In genomic region chr14:76508701-76509100, GRCm38 (mm10) we compare ENCODE assay signal across 14 mouse cellular contexts. TPM values are rescaled to one million over a fixed set of nuclear protein-coding genes. Genes with fewer than 3 reads are reported as not detected.
DNase-seq lines count a peak whose midpoint lies in the region; ATAC-seq and TF ChIP-seq lines count a peak whose summit lies in the region.
"Had no signal": no experiment of that assay in that cellular context is flagged by ENCODE, and none has a peak within 500 bp of the region (broad histone marks: within the 10 kb centered on the region; RNA-seq: fewer than 3 reads in every experiment).

No protein-coding gene starts in this region.

- H3K27ac ChIP-seq in kidney, adult 2 months (ENCODE audit: insufficient read depth, low read depth, low read length): no peak overlapping the region
- 0 out of 2 replicates have a peak overlapping the region, but pooled peaks have one; percentile 26 for H3K27ac ChIP-seq in midbrain, embryonic 13.5 days
- no peak overlapping the region for H3K27ac ChIP-seq in midbrain, embryonic 14.5 days (replicated peaks; ENCODE audit: low read depth, low read length)
- H3K27ac ChIP-seq in limb, embryonic 13.5 days: peak overlapping the region; percentile 67; the same call in 1 of the 2 replicates
- H3K27ac ChIP-seq: macrophage; stomach, embryonic 15.5 days had no signal

- no peak for TF ChIP-seq POLR2A in kidney, adult 2 months (IDR thresholded peaks at IDR 0.05; ENCODE audit: low read depth, low read length)

- H3K4me2 ChIP-seq in midbrain, embryonic 13.5 days (replicated peaks): no peak overlapping the region
- H3K4me2 ChIP-seq in midbrain, embryonic 14.5 days (ENCODE audit: low read length): no peak overlapping the region
- H3K4me2 ChIP-seq in limb, embryonic 13.5 days (replicated peaks): no peak overlapping the region
- H3K4me2 ChIP-seq: hindbrain, embryonic 12.5 days had no signal

- no peaks in the 10 kb centered on the region for H3K27me3 ChIP-seq in kidney, adult 2 months (replicated peaks; ENCODE audit: control insufficient read depth, insufficient read depth, low read length)
- H3K27me3 ChIP-seq in midbrain, embryonic 13.5 days: no peaks in the 10 kb centered on the region
- H3K27me3 ChIP-seq in midbrain, embryonic 14.5 days (ENCODE audit: control insufficient read depth, insufficient read depth, low read length): no peaks in the 10 kb centered on the region
- H3K27me3 ChIP-seq in limb, embryonic 13.5 days: no peaks in the 10 kb centered on the region
- H3K27me3 ChIP-seq: hindbrain, embryonic 12.5 days; stomach, embryonic 15.5 days had no signal

- no peak overlapping the region for H3K9ac ChIP-seq in midbrain, embryonic 13.5 days (replicated peaks)
- no peak overlapping the region for H3K9ac ChIP-seq in midbrain, embryonic 14.5 days (replicated peaks; ENCODE audit: low read length)
- H3K9ac ChIP-seq in limb, embryonic 13.5 days: no peak overlapping the region
- H3K9ac ChIP-seq: hindbrain, embryonic 12.5 days; stomach, embryonic 15.5 days had no signal

- H3K4me3 ChIP-seq in kidney, adult 2 months (ENCODE audit: insufficient read depth, low read depth, low read length): no peak overlapping the region
- H3K4me3 ChIP-seq in midbrain, embryonic 13.5 days (replicated peaks): no peak overlapping the region
- H3K4me3 ChIP-seq in midbrain, embryonic 14.5 days (replicated peaks; ENCODE audit: low read depth, low read length): no peak overlapping the region
- H3K4me3 ChIP-seq in limb, embryonic 13.5 days: no peak overlapping the region
- H3K4me3 ChIP-seq: hindbrain, embryonic 12.5 days; stomach, embryonic 15.5 days had no signal

- H3K9me3 ChIP-seq in midbrain, embryonic 13.5 days: no peaks in the 10 kb centered on the region
- H3K9me3 ChIP-seq in midbrain, embryonic 14.5 days (ENCODE audit: control insufficient read depth, low read length): no peaks in the 10 kb centered on the region
- peaks cover 5% of the 10 kb centered on the region; the same call in 1 of the 2 replicates for H3K9me3 ChIP-seq in limb, embryonic 13.5 days
- H3K9me3 ChIP-seq: hindbrain, embryonic 12.5 days; stomach, embryonic 15.5 days had no signal

- DNase-seq in kidney, adult 2 months: peak; percentile 45
- no peak for DNase-seq in kidney, adult 9 months
- no peak for DNase-seq in midbrain, embryonic 14.5 days
- DNase-seq in adrenal gland, postnatal 36 days: peak; percentile 50 to 66
- no peak for DNase-seq in c-Kit-positive CD71-positive TER-119-positive erythroid progenitor cells, embryonic 14.5 days (ENCODE audit: low spot score)
- no peak for DNase-seq in frontal cortex, postnatal 10 days (ENCODE audit: low spot score in 2 of 2)
- DNase-seq: thymus, postnatal 36 days had no signal

- no peak for ATAC-seq in midbrain, embryonic 13.5 days
- no peak for ATAC-seq in midbrain, embryonic 14.5 days (ENCODE audit: low FRiP score, low TSS enrichment)
- no peak for ATAC-seq in limb, embryonic 13.5 days (ENCODE audit: low FRiP score, low read depth)
- ATAC-seq: activated CD4-positive, CD25-positive, alpha-beta regulatory T cell, adult 4 months; intestine, embryonic 16.5 days had no signal

- peaks cover 3% of the 10 kb centered on the region; the same call in 1 of the 2 replicates for H3K4me1 ChIP-seq in kidney, adult 2 months (ENCODE audit: control insufficient read depth, insufficient read depth, low read length)
- H3K4me1 ChIP-seq in midbrain, embryonic 13.5 days (replicated peaks): peaks cover 34% of the 10 kb centered on the region
- peaks cover 28% of the 10 kb centered on the region for H3K4me1 ChIP-seq in midbrain, embryonic 14.5 days (ENCODE audit: control insufficient read depth, insufficient read depth, low read length)
- peaks cover 31% of the 10 kb centered on the region for H3K4me1 ChIP-seq in limb, embryonic 13.5 days

- no peak for TF ChIP-seq CTCF in kidney, adult 2 months (conservative IDR thresholded peaks at IDR 0.05; ENCODE audit: insufficient read depth, insufficient read length, low read depth, low read length)

- H3K36me3 ChIP-seq in kidney, adult 2 months (ENCODE audit: control insufficient read depth, insufficient read depth, low read length): peaks cover 6% of the 10 kb centered on the region; the same call in 1 of the 2 replicates
- peaks cover 31% of the 10 kb centered on the region for H3K36me3 ChIP-seq in midbrain, embryonic 13.5 days
- H3K36me3 ChIP-seq in midbrain, embryonic 14.5 days (ENCODE audit: control insufficient read depth, insufficient read depth, low read length): peaks cover 28% of the 10 kb centered on the region
- peaks cover 31% of the 10 kb centered on the region for H3K36me3 ChIP-seq in limb, embryonic 13.5 days

- WGBS in kidney, adult 2 months: 45% methylated on average over 10 of the region's 10 CpGs
- WGBS in midbrain, embryonic 13.5 days: 78% methylated on average over 10 of the region's 10 CpGs
- WGBS in midbrain, embryonic 14.5 days: 74% methylated on average over 10 of the region's 10 CpGs
- WGBS in limb, embryonic 13.5 days: 53% methylated on average over 10 of the region's 10 CpGs

RNA-seq across cellular contexts. Expression of gene Serp2, which starts 48.0 kb away (rescaled TPM):
- polyA plus RNA-seq in kidney, adult 2 months (2012; rRNA removed): 1.0 and 2.0 TPM in 2 replicates
- polyA plus RNA-seq in midbrain, embryonic 13.5 days (2015; fragmentation: Nextera tagmentation; extraction: Ambion mirVana): 102 and 109 TPM in 2 replicates
- polyA plus RNA-seq in midbrain, embryonic 14.5 days (2014; fragmentation: Nextera tagmentation; extraction: Ambion mirVana): 153 and 230 TPM in 2 replicates
- 1 to 10 TPM; 4.2 to 6.4 TPM for total RNA-seq in adrenal gland, postnatal 36 days (2021)
- 15.0 and 18.7 TPM in 2 replicates for polyA plus RNA-seq in limb, embryonic 13.5 days (2015; fragmentation: Nextera tagmentation; extraction: Ambion mirVana)
- polyA plus RNA-seq: macrophage had no signal

Comparison
In these comparisons a context has a peak if more than half of its experiments do, and no peak if none do; other contexts are left out.
1. DNase-seq: peak in kidney, adult 2 months (single experiment) and adrenal gland, postnatal 36 days (2 of 2); none in kidney, adult 9 months (single experiment), midbrain, embryonic 14.5 days (single experiment), c-Kit-positive CD71-positive TER-119-positive erythroid progenitor cells, embryonic 14.5 days (single experiment) and frontal cortex, postnatal 10 days (0 of 2).
2. H3K27ac ChIP-seq: peak in midbrain, embryonic 13.5 days (single experiment) and limb, embryonic 13.5 days (single experiment); none in kidney, adult 2 months (single experiment) and midbrain, embryonic 14.5 days (single experiment).